Mouse (Mus musculus) liver, embryonic 15.5 days (tissue): Measurements from ENCODE around the gene Nol11. TPM values are rescaled to one million over a fixed set of nuclear protein-coding genes. Genes with fewer than 3 reads are reported as not detected.

Source experiments
- ATAC-seq: fragments of 200-750 bp; cut with Nextera tagmentation; 2 replicates; pipeline ENCODE4 v1.8.0; 2017; ENCODE audit warnings: moderate number of reproducible peaks, mild to moderate bottlenecking, moderate library complexity; ENCODE audit not compliant: insufficient read depth
- H3K27ac ChIP-seq: fragments of 300-500 bp; sonication (generic); replicated peaks from 2 replicates; pipeline ENCODE4 v1.5.1; 2015; ENCODE audit warnings: mild to moderate bottlenecking, inconsistent platforms
- H3K27me3 ChIP-seq: fragments of 300-500 bp; sonication (generic); 2 replicates; pipeline ENCODE4 v1.6.1; 2015; ENCODE audit warnings: mild to moderate bottlenecking, inconsistent platforms
- H3K36me3 ChIP-seq: fragments of 300-500 bp; sonication (generic); replicated peaks from 2 replicates; pipeline ENCODE4 v1.6.1; 2015; ENCODE audit warnings: moderate library complexity, mild to moderate bottlenecking, inconsistent platforms
- H3K4me1 ChIP-seq: fragments of 300-500 bp; sonication (generic); replicated peaks from 2 replicates; pipeline ENCODE4 v1.6.1; 2015; ENCODE audit warnings: inconsistent platforms
- H3K4me2 ChIP-seq: fragments of 300-500 bp; sonication (generic); 2 replicates; pipeline ENCODE4 v1.6.1; 2015; ENCODE audit warnings: moderate library complexity, mild to moderate bottlenecking, inconsistent platforms
- H3K4me3 ChIP-seq: fragments of 300-500 bp; sonication (generic); replicated peaks from 2 replicates; pipeline ENCODE4 v1.5.1; 2015; ENCODE audit warnings: mild to moderate bottlenecking, inconsistent platforms
- H3K9ac ChIP-seq: fragments of 300-500 bp; sonication (generic); 2 replicates; pipeline ENCODE4 v1.6.1; 2015; ENCODE audit warnings: moderate library complexity, mild to moderate bottlenecking, inconsistent platforms
- H3K9me3 ChIP-seq: fragments of 300-500 bp; sonication (generic); replicated peaks from 2 replicates; pipeline ENCODE4 v1.6.1; 2016; ENCODE audit warnings: inconsistent platforms
- WGBS: fragments of 180-500 bp; shearing (Covaris S2); methylation state at CpG from one replicate; pipeline ENCODE4 v1.1.7; 2015; ENCODE audit warnings: mixed read lengths; ENCODE audit not compliant: insufficient replicate concordance; 5-methylcytosine and 5-hydroxymethylcytosine counted together
- polyA plus RNA-seq: library from polyadenylated mRNA; unstranded; fragments of >200 nt; fragmentation: Nextera tagmentation; extraction: Ambion mirVana; gene quantifications from 2 replicates; pipeline ENCODE4 v1.2.1, GENCODE M21; 2015

The Nol11 gene
- polyA plus RNA-seq, 1 experiment from 2014 or later: 19.4 TPM

DNA sequence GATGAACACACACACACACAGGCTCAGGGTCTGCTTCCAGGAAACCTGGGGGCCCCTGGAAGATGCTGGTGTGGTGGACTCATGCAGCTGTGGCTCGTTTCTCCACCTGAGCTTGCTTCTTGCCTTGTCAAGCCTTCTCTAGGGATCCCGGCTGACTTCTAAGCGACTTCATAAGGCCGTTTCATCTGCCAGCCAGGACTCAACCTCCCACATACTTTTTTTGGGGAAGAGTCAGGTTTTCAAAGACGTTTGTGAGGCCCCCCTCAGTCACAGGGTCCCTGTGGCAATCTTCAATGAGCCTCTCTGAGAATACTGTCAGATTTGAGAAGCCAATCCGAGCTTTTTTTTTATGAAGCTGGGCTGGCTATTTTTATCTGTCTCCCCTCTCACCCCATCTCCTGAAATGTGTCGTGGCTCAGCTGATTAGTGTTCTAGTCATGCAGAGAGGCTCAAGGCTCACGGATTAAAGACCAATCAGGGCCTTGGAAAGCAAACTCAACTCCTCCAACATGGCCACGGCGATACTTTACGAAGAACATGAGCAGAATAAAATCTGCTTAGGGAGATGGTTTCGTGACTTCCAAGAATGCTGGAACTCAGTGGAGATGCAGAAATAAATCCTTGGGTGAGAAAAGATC is 33.5 kb upstream of the Nol11 start:
- ATAC-seq: no peak
- WGBS: 68% methylated on average over 12 of the region's 12 CpGs

DNA sequence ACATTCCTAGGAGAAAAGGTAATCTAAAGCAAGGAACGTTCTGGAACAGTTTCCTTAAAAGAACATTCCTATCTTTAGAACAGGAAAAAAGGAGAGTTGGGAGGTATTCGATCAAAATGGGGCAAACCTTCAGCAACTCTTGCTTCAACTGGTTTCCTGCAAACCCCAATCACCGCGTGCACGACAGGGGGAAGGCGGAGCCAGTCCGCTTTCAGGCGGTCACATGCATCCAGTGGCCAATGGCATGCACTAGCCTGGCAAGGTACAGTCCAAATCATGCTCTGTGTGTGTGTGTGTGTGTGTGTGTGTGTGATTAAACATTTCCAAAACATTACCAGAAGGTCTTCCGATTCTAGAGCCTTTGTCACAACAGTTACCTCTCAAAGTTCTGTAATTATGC is 25.9 kb upstream of the Nol11 start:
- no peak overlapping the region for H3K9ac ChIP-seq
- no peaks in the 10 kb centered on the region for H3K4me1 ChIP-seq
- H3K36me3 ChIP-seq: peaks cover 3% of the 10 kb centered on the region; the same call in 1 of the 2 replicates
- no peak for ATAC-seq
- H3K9me3 ChIP-seq: no peaks in the 10 kb centered on the region
- H3K4me3 ChIP-seq: no peak overlapping the region
- H3K4me2 ChIP-seq: no peak overlapping the region
- no peak overlapping the region for H3K27ac ChIP-seq
- no peaks in the 10 kb centered on the region for H3K27me3 ChIP-seq
- WGBS: 80% methylated on average over 9 of the region's 9 CpGs

More for the DNA sequence above, 33.5 kb upstream of the Nol11 start:
- H3K4me1 ChIP-seq: 0 out of 2 replicates have a peak, but pooled peaks cover 4% of the 10 kb centered on the region
- no peak overlapping the region for H3K4me3 ChIP-seq
- H3K36me3 ChIP-seq: peaks cover 3% of the 10 kb centered on the region; the same call in 1 of the 2 replicates
- H3K4me2 ChIP-seq: no peak overlapping the region
- H3K27me3 ChIP-seq: no peaks in the 10 kb centered on the region
- H3K27ac ChIP-seq: no peak overlapping the region
- H3K9ac ChIP-seq: no peak overlapping the region
- no peaks in the 10 kb centered on the region for H3K9me3 ChIP-seq

DNA sequence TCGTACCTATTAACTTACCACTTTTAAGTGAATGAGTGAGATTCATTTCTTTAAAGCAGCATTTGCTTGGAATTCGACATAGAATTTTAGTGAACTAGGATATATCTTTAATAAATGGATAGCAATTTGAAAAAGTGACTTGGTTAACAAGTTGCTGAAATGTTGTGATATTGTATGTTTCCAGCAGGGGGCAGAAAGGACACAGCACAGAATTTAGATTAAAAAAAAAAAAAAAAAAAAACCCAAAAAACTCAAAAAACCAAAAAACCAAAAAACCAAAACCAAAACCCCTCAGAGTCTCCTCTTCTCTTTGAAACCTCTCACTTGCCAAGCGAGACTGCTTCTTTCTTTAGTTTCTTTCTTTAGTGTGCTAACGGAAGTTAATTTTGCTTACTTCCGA is 24.6 kb upstream of the Nol11 start:
- Histone ChIP-seq H3K9me3 (no peaks in the 10 kb centered on the region), H3K4me1 (no peaks in the 10 kb centered on the region), H3K4me3 (no peak overlapping the region), H3K4me2 (no peak overlapping the region), H3K27ac (no peak overlapping the region), H3K9ac (no peak overlapping the region), H3K27me3 (no peaks in the 10 kb centered on the region), H3K36me3 (peaks cover 3% of the 10 kb centered on the region; the same call in 1 of the 2 replicates)
- ATAC-seq: no peak
- 60% methylated on average over 5 of the region's 5 CpGs for WGBS

DNA sequence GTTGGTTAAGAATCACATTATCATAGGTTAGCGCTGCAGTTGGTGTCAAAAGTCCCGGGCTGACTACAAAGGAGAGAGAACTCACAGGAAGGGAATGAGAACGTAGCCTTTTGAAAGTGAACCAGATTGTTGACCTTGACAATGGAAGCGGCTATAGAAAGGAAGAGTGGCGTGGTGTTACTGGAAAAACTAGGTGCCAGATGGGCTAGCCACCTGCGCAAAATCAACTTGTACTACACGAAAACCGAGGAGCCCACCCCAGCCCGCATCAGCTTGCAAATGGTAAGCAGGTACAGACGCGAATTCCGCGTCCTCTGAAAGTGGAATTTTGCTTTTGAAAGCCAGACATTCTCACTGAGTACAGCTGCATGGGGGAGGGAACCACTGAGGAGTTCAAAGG is 20.6 kb upstream of the Nol11 start:
- WGBS: 84% methylated on average over 13 of the region's 13 CpGs
- no peaks in the 10 kb centered on the region; the same call in 1 of the 2 replicates for H3K36me3 ChIP-seq
- no peak overlapping the region for H3K4me3 ChIP-seq
- no peaks in the 10 kb centered on the region for H3K9me3 ChIP-seq
- no peak overlapping the region for H3K9ac ChIP-seq
- ATAC-seq: no peak
- no peaks in the 10 kb centered on the region for H3K27me3 ChIP-seq
- peaks cover 11% of the 10 kb centered on the region for H3K4me1 ChIP-seq
- no peak overlapping the region for H3K4me2 ChIP-seq
- no peak overlapping the region for H3K27ac ChIP-seq

DNA sequence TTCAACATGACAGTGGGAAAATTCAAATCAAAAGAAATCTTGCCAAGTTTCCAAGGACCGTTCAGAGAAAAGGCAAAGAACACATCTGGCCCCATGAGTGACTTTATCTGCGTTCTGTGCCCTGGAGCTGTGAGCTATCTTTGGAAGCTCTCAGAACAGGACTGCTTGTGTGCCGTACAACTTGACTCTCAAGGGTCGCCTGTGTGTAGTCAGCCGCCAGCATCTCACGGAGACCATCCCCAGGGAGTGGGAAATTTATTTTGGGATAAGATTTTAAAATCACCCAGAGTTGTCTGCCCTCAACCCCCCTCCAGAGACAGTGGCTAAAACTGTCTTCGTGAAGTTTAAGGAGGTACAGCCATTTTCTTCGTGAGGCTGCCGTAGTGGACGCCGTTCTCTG is 12.6 kb upstream of the Nol11 start:
- H3K4me1 ChIP-seq: peaks cover 9% of the 10 kb centered on the region
- WGBS: 81% methylated on average over 11 of the region's 11 CpGs
- no peaks in the 10 kb centered on the region for H3K9me3 ChIP-seq
- no peak overlapping the region for H3K27ac ChIP-seq
- H3K4me2 ChIP-seq: no peak overlapping the region
- H3K4me3 ChIP-seq: no peak overlapping the region
- ATAC-seq: no peak
- no peak overlapping the region for H3K9ac ChIP-seq
- H3K36me3 ChIP-seq: no peaks in the 10 kb centered on the region
- no peaks in the 10 kb centered on the region for H3K27me3 ChIP-seq

DNA sequence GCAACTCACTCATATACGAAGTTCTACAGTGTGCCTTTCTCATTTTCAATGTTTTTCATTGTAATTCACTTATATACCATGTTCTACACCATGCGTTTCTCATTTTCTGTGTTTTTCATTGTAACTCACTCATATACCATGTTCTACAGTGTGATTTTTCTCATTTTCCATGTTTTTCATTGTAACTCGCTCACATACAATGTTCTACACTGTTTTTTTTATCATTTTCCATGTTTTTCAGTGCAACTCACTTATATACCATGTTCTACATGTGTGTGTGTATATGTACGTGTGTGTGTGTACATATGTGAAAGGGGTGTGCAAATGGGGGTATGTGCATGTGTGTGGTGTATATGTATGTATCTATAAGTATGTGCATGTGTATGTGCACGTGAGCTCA is 10.1 kb upstream of the Nol11 start:
- Histone ChIP-seq H3K9me3 (no peaks in the 10 kb centered on the region), H3K4me2 (no peak overlapping the region), H3K27me3 (no peaks in the 10 kb centered on the region), H3K36me3 (no peaks in the 10 kb centered on the region), H3K4me1 (no peaks in the 10 kb centered on the region), H3K27ac (no peak overlapping the region), H3K9ac (no peak overlapping the region), H3K4me3 (no peak overlapping the region)
- 60% methylated on average over 5 of the region's 5 CpGs for WGBS
- ATAC-seq: no peak

DNA sequence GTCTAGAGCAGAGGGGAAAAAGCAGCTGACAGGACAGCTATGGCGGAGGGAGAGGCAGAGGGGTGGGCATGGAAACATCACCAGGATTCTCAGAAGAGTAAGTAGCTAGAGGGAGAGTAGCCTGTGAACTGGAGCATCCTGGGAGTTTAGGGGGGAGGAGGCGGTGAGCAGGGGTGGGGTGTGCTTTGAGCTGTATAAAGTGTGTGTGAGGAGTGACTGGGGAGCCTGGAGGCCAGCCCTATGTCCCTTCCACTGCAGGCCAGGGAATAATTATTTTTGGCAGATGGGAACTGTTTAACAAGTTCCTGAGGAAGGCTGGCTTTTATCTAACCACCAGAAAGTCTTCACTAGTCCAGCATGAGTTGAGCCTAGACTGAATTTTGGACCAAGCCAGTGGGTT is 6.2 kb upstream of the Nol11 start:
- no peaks in the 10 kb centered on the region for H3K36me3 ChIP-seq
- no peak overlapping the region for H3K9ac ChIP-seq
- no peak overlapping the region for H3K4me2 ChIP-seq
- no peak overlapping the region for H3K4me3 ChIP-seq
- no peaks in the 10 kb centered on the region for H3K27me3 ChIP-seq
- H3K27ac ChIP-seq: no peak overlapping the region
- ATAC-seq: no peak
- no peaks in the 10 kb centered on the region for H3K9me3 ChIP-seq
- no peaks in the 10 kb centered on the region; the same call in 1 of the 2 replicates for H3K4me1 ChIP-seq
- 59% methylated on average over 2 of the region's 2 CpGs for WGBS

DNA sequence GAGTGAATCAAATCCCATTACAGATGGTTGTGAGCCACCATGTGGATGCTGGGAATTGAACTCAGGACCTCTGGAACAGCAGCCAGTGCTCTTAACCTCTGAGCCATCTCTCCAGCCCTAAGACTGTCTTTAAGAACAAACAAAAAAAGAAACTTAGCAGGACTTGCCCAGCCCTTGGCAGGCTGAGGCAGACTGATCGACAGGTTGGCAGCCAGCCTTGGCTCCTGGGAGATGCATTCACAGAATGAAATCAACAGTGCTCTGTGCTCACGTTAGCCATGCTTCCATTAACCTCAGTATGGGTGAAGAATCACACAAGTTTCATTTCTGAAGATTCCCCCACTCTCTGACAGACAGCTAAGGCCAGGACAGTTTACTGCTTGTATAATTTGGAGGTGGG is 1.2 kb upstream of the Nol11 start:
- WGBS: 69% methylated on average over 2 of the region's 2 CpGs
- Histone ChIP-seq H3K9ac (no peak overlapping the region), H3K36me3 (peaks cover 8% of the 10 kb centered on the region; the same call in 1 of the 2 replicates), H3K4me3 (no peak overlapping the region), H3K27me3 (no peaks in the 10 kb centered on the region), H3K4me1 (peaks cover 24% of the 10 kb centered on the region), H3K27ac (no peak overlapping the region), H3K4me2 (no peak overlapping the region), H3K9me3 (no peaks in the 10 kb centered on the region)
- ATAC-seq: no peak

DNA sequence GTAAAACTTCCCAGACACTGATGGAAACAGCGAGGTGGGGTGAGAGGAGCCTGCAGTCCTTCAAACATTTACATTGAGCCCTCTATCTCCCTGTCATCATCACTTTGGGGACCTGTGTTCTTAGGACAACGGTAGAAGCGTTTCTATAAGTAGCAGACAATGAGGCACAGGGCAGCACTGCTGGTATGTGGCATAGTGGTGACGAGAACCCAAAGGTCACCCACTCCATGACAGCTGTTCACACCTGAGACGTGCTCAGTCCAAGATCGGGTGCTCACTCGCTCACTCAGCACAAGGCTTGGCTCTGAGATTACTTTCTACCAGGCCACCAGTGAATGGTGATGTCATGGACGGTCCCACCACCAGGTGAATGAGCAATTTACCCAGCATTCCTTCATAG is 5.4 kb downstream of the Nol11 start:
- peaks cover 66% of the 10 kb centered on the region for H3K36me3 ChIP-seq
- H3K9me3 ChIP-seq: no peaks in the 10 kb centered on the region
- H3K4me1 ChIP-seq: peaks cover 17% of the 10 kb centered on the region
- no peaks in the 10 kb centered on the region for H3K27me3 ChIP-seq
- no peak overlapping the region for H3K4me3 ChIP-seq
- no peak overlapping the region for H3K9ac ChIP-seq
- 78% methylated on average over 8 of the region's 8 CpGs for WGBS
- no peak overlapping the region for H3K27ac ChIP-seq
- H3K4me2 ChIP-seq: no peak overlapping the region
- ATAC-seq: no peak

DNA sequence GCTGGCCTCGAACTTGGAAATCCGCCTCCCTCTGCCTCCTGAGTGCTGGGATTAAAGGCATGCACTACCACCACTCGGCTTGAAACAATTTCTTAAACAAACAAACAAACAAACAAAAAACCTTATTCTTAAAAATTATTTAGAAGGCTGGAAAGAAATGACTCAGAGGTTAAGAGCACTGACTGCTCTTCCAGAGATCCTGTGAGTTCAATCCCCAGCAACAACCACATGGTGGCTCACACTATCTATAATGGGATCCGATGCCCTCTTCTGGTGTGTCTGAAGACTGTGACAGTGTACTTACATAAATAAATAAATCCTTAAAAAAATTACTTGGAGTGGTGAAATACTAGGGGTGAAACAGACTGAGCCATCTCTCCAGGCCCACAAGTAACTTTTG is 28.0 kb downstream of the Nol11 start:
- Histone ChIP-seq H3K9ac (no peak overlapping the region), H3K9me3 (no peaks in the 10 kb centered on the region)

DNA sequence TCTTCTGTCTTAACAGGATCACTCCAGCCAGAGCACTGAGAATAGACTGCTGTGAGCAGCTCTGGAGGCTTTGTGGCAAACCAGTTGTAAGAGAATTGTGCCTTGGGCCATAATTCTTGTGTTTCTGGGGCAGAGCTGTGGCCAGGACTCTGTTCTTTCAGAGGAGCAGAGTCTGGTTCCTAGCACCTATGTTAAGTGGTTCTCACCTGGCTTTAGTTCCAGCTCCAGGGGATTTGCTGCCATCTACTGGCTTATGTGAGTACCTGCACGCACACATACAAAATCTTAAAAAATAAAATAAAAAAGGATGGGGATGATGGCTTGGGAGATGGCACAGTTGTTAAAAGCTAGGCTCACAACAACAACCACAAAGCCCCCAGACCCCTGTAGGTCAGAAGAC is 30.1 kb downstream of the Nol11 start:
- ATAC-seq: no peak
- H3K27me3 ChIP-seq: no peaks in the 10 kb centered on the region
- no peaks in the 10 kb centered on the region for H3K4me1 ChIP-seq
- H3K4me2 ChIP-seq: no peak overlapping the region
- WGBS: 39% methylated on average over 1 of the region's 1 CpGs
- H3K36me3 ChIP-seq: no peaks in the 10 kb centered on the region
- H3K9ac ChIP-seq: no peak overlapping the region
- no peak overlapping the region for H3K4me3 ChIP-seq
- no peak overlapping the region for H3K27ac ChIP-seq
- H3K9me3 ChIP-seq: no peaks in the 10 kb centered on the region

More for the DNA sequence above, 28.0 kb downstream of the Nol11 start:
- Histone ChIP-seq H3K4me3 (no peak overlapping the region), H3K36me3 (peaks cover 8% of the 10 kb centered on the region), H3K4me1 (no peaks in the 10 kb centered on the region), H3K27me3 (no peaks in the 10 kb centered on the region), H3K4me2 (no peak overlapping the region), H3K27ac (no peak overlapping the region)
- 47% methylated on average over 4 of the region's 4 CpGs for WGBS
- ATAC-seq: no peak
